Mouse (Mus musculus) lung, embryonic 14.5 days (tissue): ENCODE measurements around the gene Paqr6. TPM values are rescaled to one million over a fixed set of nuclear protein-coding genes. Genes with fewer than 3 reads are reported as not detected.

ENCODE experiments used
- ATAC-seq: fragments of 200-750 bp; cut with Nextera tagmentation; 2 replicates; pipeline ENCODE4 v1.8.0; 2017; ENCODE audit warnings: mild to moderate bottlenecking, moderate TSS enrichment, moderate library complexity; ENCODE audit not compliant: insufficient read depth
- DNase-seq: peaks from one replicate; pipeline ENCODE4 v3.0.0-alpha.2; 2015
- H3K27ac ChIP-seq: fragments of 300-500 bp; sonication (generic); 2 replicates; pipeline ENCODE4 v1.5.1; 2014; ENCODE audit warnings: low read depth, mild to moderate bottlenecking, moderate library complexity
- H3K27me3 ChIP-seq: fragments of 300-500 bp; sonication (generic); 2 replicates; pipeline ENCODE4 v1.6.1; 2014; ENCODE audit warnings: low read length, control low read depth; ENCODE audit not compliant: insufficient read depth
- H3K36me3 ChIP-seq: fragments of 300-500 bp; sonication (generic); 2 replicates; pipeline ENCODE4 v1.6.1; 2014; ENCODE audit warnings: control low read depth; ENCODE audit not compliant: insufficient read depth
- H3K4me1 ChIP-seq: fragments of 300-500 bp; sonication (generic); 2 replicates; pipeline ENCODE4 v1.6.1; 2014; ENCODE audit warnings: antibody characterized with exemption, control low read depth; ENCODE audit not compliant: insufficient read depth
- H3K4me2 ChIP-seq: fragments of 300-500 bp; sonication (generic); 2 replicates; pipeline ENCODE4 v1.6.1; 2014; ENCODE audit warnings: mild to moderate bottlenecking
- H3K4me3 ChIP-seq: fragments of 300-500 bp; sonication (generic); 2 replicates; pipeline ENCODE4 v1.5.1; 2014; ENCODE audit warnings: low read depth, low read length
- H3K9ac ChIP-seq: fragments of 300-500 bp; sonication (generic); 2 replicates; pipeline ENCODE4 v1.6.1; 2014
- H3K9me3 ChIP-seq: fragments of 300-500 bp; sonication (generic); 2 replicates; pipeline ENCODE4 v1.6.1; 2016; ENCODE audit warnings: low read depth, low read length, control low read depth
- CTCF ChIP-seq: IDR thresholded peaks from 2 replicates; pipeline ENCODE4 v1.5.1; 2016; ENCODE audit warnings: antibody characterized with exemption, low read depth
- WGBS: fragments of 180-500 bp; shearing (Covaris S2); extraction: QIAGEN DNeasy Blood & Tissue Kit; methylation state at CpG from one replicate; pipeline ENCODE4 v1.1.7; 2014; 5-methylcytosine and 5-hydroxymethylcytosine counted together
- polyA plus RNA-seq: library from polyadenylated mRNA; unstranded; fragments of >200 nt; fragmentation: Nextera tagmentation; extraction: Ambion mirVana; gene quantifications from 2 replicates; pipeline ENCODE4 v1.2.1, GENCODE M21; 2014

Paqr6 gene
- 4.5 and 4.9 TPM in 2 replicates for polyA plus RNA-seq

DNA sequence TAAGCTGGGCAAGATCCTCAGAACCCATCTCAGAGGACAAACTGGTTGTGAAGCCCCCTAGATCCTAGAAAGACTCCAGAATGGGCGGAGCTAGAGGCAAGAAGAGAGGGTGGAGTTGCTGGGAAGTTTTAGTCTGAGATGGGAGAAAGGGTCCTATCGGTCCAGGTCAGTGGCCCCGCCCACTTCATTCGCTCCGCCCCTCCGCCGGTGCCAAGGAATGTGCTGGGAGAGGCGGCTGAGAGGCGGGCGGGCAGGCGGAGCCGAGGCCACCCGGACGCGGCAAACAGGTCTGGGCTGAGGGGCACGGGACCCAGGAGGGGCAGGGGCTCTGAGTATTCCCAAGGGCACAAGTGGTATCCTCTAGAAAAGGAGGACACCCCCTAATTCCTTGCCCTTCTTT, at the start of gene Paqr6:
Paqr6 (plus strand) TSS at position 248 of the 400 bp plus-strand sequence.
- 2% methylated on average over 16 of the region's 16 CpGs for WGBS
- Histone ChIP-seq H3K9ac (peak within 1 kb of the TSS; percentile 7), H3K27me3 (peaks cover 21% of the 10 kb centered on the region), H3K4me3 (peak within 1 kb of the TSS; percentile 26), H3K4me1 (peaks cover 5% of the 10 kb centered on the region; the same call in 1 of the 2 replicates), H3K9me3 (no peaks in the 10 kb centered on the region), H3K36me3 (peaks cover 33% of the 10 kb centered on the region), H3K27ac (peak within 1 kb of the TSS; percentile 73; the same call in 1 of the 2 replicates), H3K4me2 (peak within 1 kb of the TSS; percentile 55)
- DNase-seq (peak; percentile 91), ATAC-seq (peak; percentile 63)
- TF ChIP-seq CTCF = no peak

- ATAC-seq (peak; percentile 82; the same call in 1 of the 2 replicates), DNase-seq (peak; percentile 88)
- Histone ChIP-seq H3K4me2 (peak within 1 kb of the TSS; percentile 92), H3K9ac (peak within 1 kb of the TSS; percentile 67), H3K27ac (0 out of 2 replicates have a peak within 1 kb of the TSS, but pooled peaks have one; percentile 13), H3K9me3 (no peaks in the 10 kb centered on the region), H3K4me3 (peak within 1 kb of the TSS; percentile 59), H3K36me3 (peaks cover 52% of the 10 kb centered on the region), H3K4me1 (no peaks in the 10 kb centered on the region), H3K27me3 (no peaks in the 10 kb centered on the region)
- WGBS = 0% methylated on average over 10 of the region's 10 CpGs
- TF ChIP-seq CTCF = no peak
Measured at GRCm38 (mm10) chr3:88324951-88325405, 39.4 kb upstream of the Paqr6 start, which contains the start of gene Glmp. TSS of gene Glmp (plus strand) at chr3:88325023.

DNA sequence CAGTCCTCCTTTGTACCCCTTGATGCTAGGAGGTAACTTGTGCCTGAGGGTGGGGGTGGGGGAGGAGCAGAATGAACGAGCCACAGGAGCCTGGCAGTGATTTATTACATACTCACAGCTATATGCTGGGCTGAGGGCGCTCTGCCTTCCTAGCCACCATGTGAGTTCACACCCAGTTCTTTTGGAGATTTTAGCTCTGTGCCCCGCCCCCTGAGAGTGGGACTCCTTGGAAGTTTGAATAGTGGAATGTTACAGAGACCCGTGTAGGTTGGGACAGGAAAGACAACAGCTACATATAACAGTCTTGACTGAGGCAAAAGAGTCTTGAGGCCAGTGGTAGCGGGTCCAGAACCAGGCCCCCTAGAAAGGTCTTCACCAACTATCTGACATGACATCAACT, 35.4 kb upstream of the Paqr6 start:
- ATAC-seq (no peak), DNase-seq (no peak)
- WGBS = 57% methylated on average over 5 of the region's 5 CpGs
- Histone ChIP-seq H3K9ac (no peak overlapping the region), H3K4me3 (no peak overlapping the region), H3K27me3 (no peaks in the 10 kb centered on the region), H3K4me2 (no peak overlapping the region), H3K27ac (no peak overlapping the region), H3K4me1 (no peaks in the 10 kb centered on the region), H3K36me3 (peaks cover 23% of the 10 kb centered on the region), H3K9me3 (no peaks in the 10 kb centered on the region)
- no peak for TF ChIP-seq CTCF

DNA sequence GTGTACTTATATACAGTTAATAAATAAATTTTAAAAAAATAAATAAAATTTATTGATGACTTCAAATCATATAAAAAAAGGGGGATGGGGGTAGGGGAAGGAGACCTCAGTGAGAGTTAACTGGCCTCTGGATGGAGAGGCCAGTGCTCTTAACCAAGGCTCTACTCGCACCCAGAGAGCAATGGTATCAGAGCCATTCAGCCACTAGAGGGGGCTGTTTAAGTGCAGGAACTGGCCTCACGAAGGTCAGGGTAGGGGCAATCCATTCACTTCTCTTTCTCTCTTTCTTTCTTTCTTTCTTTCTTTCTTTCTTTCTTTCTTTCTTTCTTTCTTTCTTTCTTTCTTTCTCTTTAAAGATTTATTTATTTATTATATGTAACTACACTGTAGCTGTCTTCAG, 33.1 kb upstream of the Paqr6 start:
- Histone ChIP-seq H3K27ac (no peak overlapping the region), H3K9me3 (no peaks in the 10 kb centered on the region), H3K4me1 (peaks cover 6% of the 10 kb centered on the region; the same call in 1 of the 2 replicates), H3K27me3 (no peaks in the 10 kb centered on the region), H3K4me2 (no peak overlapping the region), H3K36me3 (peaks cover 23% of the 10 kb centered on the region), H3K4me3 (no peak overlapping the region), H3K9ac (no peak overlapping the region)
- 47% methylated on average over 2 of the region's 2 CpGs for WGBS
- DNase-seq (peak; percentile 65), ATAC-seq (no peak)
- TF ChIP-seq CTCF = peak; percentile 58

DNA sequence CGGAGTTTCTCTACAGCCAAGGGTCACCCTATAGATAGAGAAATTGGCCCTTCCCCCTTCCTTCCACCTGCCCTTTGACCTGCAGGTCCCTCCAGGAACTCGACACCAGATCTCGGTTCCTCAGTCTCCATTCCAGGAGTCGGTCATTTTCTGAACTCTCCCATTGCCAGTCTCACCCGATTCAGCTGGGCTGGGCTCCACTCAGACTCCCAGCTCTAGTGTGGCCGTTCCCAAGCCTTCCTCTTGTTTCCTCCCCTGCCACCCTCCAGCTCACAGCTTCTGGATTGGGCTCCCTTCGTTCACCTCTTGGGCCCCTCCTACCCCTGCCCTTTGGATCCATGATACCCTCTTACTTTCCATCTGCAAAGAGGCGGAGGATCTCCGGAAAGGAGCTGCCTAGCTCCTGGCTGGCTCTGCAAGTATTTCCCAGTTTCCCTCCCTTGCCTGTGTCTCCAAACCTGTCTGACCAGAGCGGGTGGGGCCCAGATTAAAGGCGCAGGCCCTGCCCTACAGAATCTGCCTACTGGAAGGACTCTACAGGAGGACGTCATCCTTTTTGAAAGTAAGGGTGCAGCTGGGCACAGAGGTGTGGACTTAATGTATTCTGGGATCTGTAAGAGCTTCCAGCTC, 30.2 kb upstream of the Paqr6 start:
- H3K27ac ChIP-seq = peak overlapping the region; percentile 7; the same call in 1 of the 2 replicates
- no peaks in the 10 kb centered on the region for H3K27me3 ChIP-seq
- peak overlapping the region; percentile 76 for H3K4me3 ChIP-seq
- DNase-seq = peak; percentile 52
- H3K4me2 ChIP-seq = peak overlapping the region; percentile 83
- peaks cover 9% of the 10 kb centered on the region; the same call in 1 of the 2 replicates for H3K36me3 ChIP-seq
- 0 out of 2 replicates have a peak overlapping the region, but pooled peaks have one; percentile 4 for H3K9ac ChIP-seq
- 43% methylated on average over 12 of the region's 12 CpGs for WGBS
- no peak; the same call in 1 of the 2 replicates for ATAC-seq
- no peak for TF ChIP-seq CTCF
- H3K4me1 ChIP-seq = peaks cover 13% of the 10 kb centered on the region
- H3K9me3 ChIP-seq = no peaks in the 10 kb centered on the region

- no peak for ATAC-seq
- H3K4me1 ChIP-seq = peaks cover 13% of the 10 kb centered on the region
- 29% methylated on average over 3 of the region's 3 CpGs for WGBS
- H3K27ac ChIP-seq = peak overlapping the region; percentile 97
- H3K9me3 ChIP-seq = no peaks in the 10 kb centered on the region
- H3K4me3 ChIP-seq = peak overlapping the region; percentile 76
- H3K36me3 ChIP-seq = peaks cover 10% of the 10 kb centered on the region; the same call in 1 of the 2 replicates
- H3K27me3 ChIP-seq = no peaks in the 10 kb centered on the region
- H3K9ac ChIP-seq = peak overlapping the region; percentile 86
- DNase-seq = peak; percentile 17
- peak overlapping the region; percentile 83 for H3K4me2 ChIP-seq
- TF ChIP-seq CTCF = no peak
Measured at GRCm38 (mm10) chr3:88334902-88335435, 29.4 kb upstream of the Paqr6 start.
